Mouse (Mus musculus) forebrain, embryonic 11.5 days (tissue): Measurements from ENCODE around the gene Cdh1. TPM values are rescaled to one million over a fixed set of nuclear protein-coding genes. Genes with fewer than 3 reads are reported as not detected.
"Not testable (repeated sequence)": the region's sequence is repeated elsewhere in the genome, so short reads cannot be mapped to it uniquely, and the experiment has no call there.

Experiments used
- ATAC-seq: fragments of 200-750 bp; cut with Nextera tagmentation; replicated peaks from 2 replicates; pipeline ENCODE4 v1.8.0; 2017; ENCODE audit warnings: moderate TSS enrichment; ENCODE audit not compliant: low FRiP score
- DNase-seq: peaks from one replicate; pipeline ENCODE4 v3.0.0-alpha.2; 2017; ENCODE audit warnings: low spot score
- H3K27ac ChIP-seq: fragments of 300-500 bp; sonication (generic); 2 replicates; pipeline ENCODE4 v1.5.1; 2014; ENCODE audit warnings: low read depth, low read length
- H3K27me3 ChIP-seq: fragments of 300-500 bp; sonication (generic); 2 replicates; pipeline ENCODE4 v1.6.1; 2014; ENCODE audit warnings: mild to moderate bottlenecking, low read length, mixed read lengths; ENCODE audit not compliant: control insufficient read depth, insufficient read depth
- H3K36me3 ChIP-seq: fragments of 300-500 bp; sonication (generic); 2 replicates; pipeline ENCODE4 v1.6.1; 2014; ENCODE audit warnings: mild to moderate bottlenecking, low read length, moderate library complexity, mixed read lengths; ENCODE audit not compliant: control insufficient read depth, insufficient read depth
- H3K4me1 ChIP-seq: fragments of 300-500 bp; sonication (generic); replicated peaks from 2 replicates; pipeline ENCODE4 v1.6.1; 2014; ENCODE audit warnings: low read length, mixed read lengths; ENCODE audit not compliant: control insufficient read depth, insufficient read depth
- H3K4me2 ChIP-seq: fragments of 300-500 bp; sonication (generic); 2 replicates; pipeline ENCODE4 v1.6.1; 2014; ENCODE audit warnings: low read depth, mild to moderate bottlenecking, low read length, moderate library complexity, mixed read lengths; ENCODE audit not compliant: severe bottlenecking
- H3K4me3 ChIP-seq: fragments of 300-500 bp; sonication (generic); 2 replicates; pipeline ENCODE4 v1.5.1; 2014; ENCODE audit warnings: low read depth, low read length
- H3K9ac ChIP-seq: fragments of 300-500 bp; sonication (generic); 2 replicates; pipeline ENCODE4 v1.6.1; 2014; ENCODE audit warnings: low read length
- H3K9me3 ChIP-seq: fragments of 300-500 bp; sonication (generic); 2 replicates; pipeline ENCODE4 v1.6.1; 2016; ENCODE audit warnings: low read length, mixed read lengths; ENCODE audit not compliant: control insufficient read depth
- WGBS: fragments of 180-500 bp; shearing (Covaris S2); extraction: QIAGEN DNeasy Blood & Tissue Kit; methylation state at CpG from one replicate; pipeline ENCODE4 v1.1.7; 2014; 5-methylcytosine and 5-hydroxymethylcytosine counted together
- polyA plus RNA-seq: library from polyadenylated mRNA; unstranded; fragments of >200 nt; fragmentation: Nextera tagmentation; extraction: Ambion mirVana; gene quantifications from 2 replicates; pipeline ENCODE4 v1.2.1, GENCODE M21; 2014

Cdh1 gene
- polyA plus RNA-seq, 1 experiment from 2014 or later: 5.1 TPM

GRCm38 (mm10) chr8:106605657-106606056, 2.5 kb downstream of the Cdh1 start:
- peaks cover 42% of the 10 kb centered on the region for H3K27me3 ChIP-seq
- 79% methylated on average over 7 of the region's 7 CpGs for WGBS
- no peak overlapping the region for H3K4me2 ChIP-seq
- DNase-seq: no peak
- ATAC-seq: no peak
- no peak overlapping the region for H3K4me3 ChIP-seq
- H3K9ac ChIP-seq: no peak overlapping the region
- H3K27ac ChIP-seq: no peak overlapping the region
- peaks cover 11% of the 10 kb centered on the region; the same call in 1 of the 2 replicates for H3K4me1 ChIP-seq
- no peaks in the 10 kb centered on the region for H3K36me3 ChIP-seq
- H3K9me3 ChIP-seq: no peaks in the 10 kb centered on the region

GRCm38 (mm10) chr8:106606121-106606520, 3.0 kb downstream of the Cdh1 start:
- H3K4me3 ChIP-seq: no peak overlapping the region
- WGBS: 56% methylated on average over 4 of the region's 4 CpGs
- H3K4me2 ChIP-seq: no peak overlapping the region
- DNase-seq (no peak), ATAC-seq (no peak)
- no peaks in the 10 kb centered on the region for H3K36me3 ChIP-seq
- peaks cover 42% of the 10 kb centered on the region for H3K27me3 ChIP-seq
- no peaks in the 10 kb centered on the region for H3K9me3 ChIP-seq
- no peak overlapping the region for H3K9ac ChIP-seq
- H3K4me1 ChIP-seq: peaks cover 11% of the 10 kb centered on the region; the same call in 1 of the 2 replicates
- no peak overlapping the region for H3K27ac ChIP-seq

GRCm38 (mm10) chr8:106606601-106607145, 3.5 kb downstream of the Cdh1 start:
- H3K27me3 ChIP-seq: peaks cover 42% of the 10 kb centered on the region
- no peak for ATAC-seq
- DNase-seq: no peak

GRCm38 (mm10) chr8:106607783-106608182, 4.6 kb downstream of the Cdh1 start:
- Histone ChIP-seq H3K27me3 (peaks cover 32% of the 10 kb centered on the region), H3K4me1 (peaks cover 11% of the 10 kb centered on the region; the same call in 1 of the 2 replicates)
- not testable (repeated sequence) for DNase-seq, ATAC-seq, H3K36me3 ChIP-seq, H3K4me3 ChIP-seq, H3K9ac ChIP-seq, H3K9me3 ChIP-seq, H3K4me2 ChIP-seq, H3K27ac ChIP-seq
- 87% methylated on average over 3 of the region's 4 CpGs for WGBS

More at GRCm38 (mm10) chr8:106606601-106607145, 3.5 kb downstream of the Cdh1 start:
- Histone ChIP-seq H3K36me3 (no peaks in the 10 kb centered on the region), H3K27ac (no peak overlapping the region), H3K4me3 (no peak overlapping the region), H3K9me3 (no peaks in the 10 kb centered on the region), H3K4me1 (peaks cover 11% of the 10 kb centered on the region; the same call in 1 of the 2 replicates), H3K9ac (no peak overlapping the region), H3K4me2 (no peak overlapping the region)
- 45% methylated on average over 15 of the region's 15 CpGs for WGBS

- Histone ChIP-seq H3K4me2 (no peak overlapping the region), H3K36me3 (no peaks in the 10 kb centered on the region), H3K27ac (no peak overlapping the region), H3K4me1 (peaks cover 7% of the 10 kb centered on the region; the same call in 1 of the 2 replicates), H3K27me3 (peaks cover 26% of the 10 kb centered on the region), H3K9me3 (no peaks in the 10 kb centered on the region), H3K9ac (no peak overlapping the region), H3K4me3 (no peak overlapping the region)
- DNase-seq (no peak), ATAC-seq (no peak)
- 61% methylated on average over 3 of the region's 3 CpGs for WGBS
Observed at GRCm38 (mm10) chr8:106608425-106608824, 5.3 kb downstream of the Cdh1 start.

- Histone ChIP-seq H3K9ac (no peak overlapping the region), H3K27me3 (peaks cover 17% of the 10 kb centered on the region), H3K9me3 (no peaks in the 10 kb centered on the region), H3K4me3 (no peak overlapping the region), H3K4me2 (no peak overlapping the region), H3K4me1 (no peaks in the 10 kb centered on the region), H3K36me3 (no peaks in the 10 kb centered on the region), H3K27ac (no peak overlapping the region)
- WGBS: 78% methylated on average over 7 of the region's 7 CpGs
- DNase-seq (no peak), ATAC-seq (no peak)
Observed at GRCm38 (mm10) chr8:106609076-106609903, 6.1 kb downstream of the Cdh1 start.

GRCm38 (mm10) chr8:106610958-106611640, 7.9 kb downstream of the Cdh1 start:
- Histone ChIP-seq H3K9me3 (no peaks in the 10 kb centered on the region), H3K36me3 (no peaks in the 10 kb centered on the region), H3K27me3 (peaks cover under 1% of the 10 kb centered on the region), H3K4me1 (no peaks in the 10 kb centered on the region), H3K9ac (no peak overlapping the region), H3K4me3 (no peak overlapping the region), H3K27ac (no peak overlapping the region), H3K4me2 (no peak overlapping the region)
- WGBS: 67% methylated on average over 9 of the region's 9 CpGs
- DNase-seq (no peak), ATAC-seq (no peak)

- Histone ChIP-seq H3K4me3 (no peak overlapping the region), H3K9me3 (no peaks in the 10 kb centered on the region), H3K4me1 (no peaks in the 10 kb centered on the region), H3K27me3 (no peaks in the 10 kb centered on the region), H3K36me3 (no peaks in the 10 kb centered on the region), H3K4me2 (no peak overlapping the region), H3K27ac (no peak overlapping the region), H3K9ac (no peak overlapping the region)
- ATAC-seq (no peak), DNase-seq (no peak)
- WGBS: 78% methylated on average over 3 of the region's 3 CpGs
Observed at GRCm38 (mm10) chr8:106612047-106612446, 8.9 kb downstream of the Cdh1 start.
